Mouse (Mus musculus) splenic B cell, adult 2 months (primary cell): Measurements from ENCODE around the gene Rbm19.

Source experiments
- DNase-seq: peaks from one replicate; pipeline ENCODE4 v3.0.0-alpha.2; 2011; ENCODE audit warnings: low read depth, low spot score
- H3K27me3 ChIP-seq: 2 replicates; pipeline ENCODE4 v1.6.1; 2012; ENCODE audit warnings: mild to moderate bottlenecking, low read length, moderate library complexity, mixed read lengths; ENCODE audit not compliant: control insufficient read depth, poor library complexity, insufficient read depth, severe bottlenecking
- H3K36me3 ChIP-seq: 2 replicates; pipeline ENCODE4 v1.6.1; 2012; ENCODE audit warnings: mild to moderate bottlenecking, low read length, moderate library complexity, mixed read lengths; ENCODE audit not compliant: control insufficient read depth, poor library complexity, insufficient read depth, severe bottlenecking

The Rbm19 gene

GRCm38 (mm10) chr5:120228613-120229409, 112.5 kb downstream of the Rbm19 start:
- DNase-seq: no peak
- no peaks in the 10 kb centered on the region; the same call in 1 of the 2 replicates for H3K27me3 ChIP-seq
- H3K36me3 ChIP-seq: no peaks in the 10 kb centered on the region

GRCm38 (mm10) chr5:120231435-120232147, 115.3 kb downstream of the Rbm19 start:
- Histone ChIP-seq H3K36me3 (no peaks in the 10 kb centered on the region), H3K27me3 (no peaks in the 10 kb centered on the region; the same call in 1 of the 2 replicates)
- no peak for DNase-seq

GRCm38 (mm10) chr5:120235147-120235546, 118.9 kb downstream of the Rbm19 start:
- H3K27me3 ChIP-seq: no peaks in the 10 kb centered on the region; the same call in 1 of the 2 replicates
- DNase-seq: no peak
- H3K36me3 ChIP-seq: no peaks in the 10 kb centered on the region

- no peak for DNase-seq
Observed at GRCm38 (mm10) chr5:120235571-120235970, 119.3 kb downstream of the Rbm19 start.

GRCm38 (mm10) chr5:120240071-120240470, 123.8 kb downstream of the Rbm19 start:
- H3K27me3 ChIP-seq: no peaks in the 10 kb centered on the region
- no peaks in the 10 kb centered on the region for H3K36me3 ChIP-seq
- no peak for DNase-seq

More at GRCm38 (mm10) chr5:120235571-120235970, 119.3 kb downstream of the Rbm19 start:
- no peaks in the 10 kb centered on the region for H3K36me3 ChIP-seq
- no peaks in the 10 kb centered on the region; the same call in 1 of the 2 replicates for H3K27me3 ChIP-seq

GRCm38 (mm10) chr5:120245336-120245735, 129.1 kb downstream of the Rbm19 start:
- Histone ChIP-seq H3K27me3 (no peaks in the 10 kb centered on the region), H3K36me3 (no peaks in the 10 kb centered on the region)
- no peak for DNase-seq
